8 mouse cellular contexts compared by ENCODE assay signal in the genomic region with DNA sequence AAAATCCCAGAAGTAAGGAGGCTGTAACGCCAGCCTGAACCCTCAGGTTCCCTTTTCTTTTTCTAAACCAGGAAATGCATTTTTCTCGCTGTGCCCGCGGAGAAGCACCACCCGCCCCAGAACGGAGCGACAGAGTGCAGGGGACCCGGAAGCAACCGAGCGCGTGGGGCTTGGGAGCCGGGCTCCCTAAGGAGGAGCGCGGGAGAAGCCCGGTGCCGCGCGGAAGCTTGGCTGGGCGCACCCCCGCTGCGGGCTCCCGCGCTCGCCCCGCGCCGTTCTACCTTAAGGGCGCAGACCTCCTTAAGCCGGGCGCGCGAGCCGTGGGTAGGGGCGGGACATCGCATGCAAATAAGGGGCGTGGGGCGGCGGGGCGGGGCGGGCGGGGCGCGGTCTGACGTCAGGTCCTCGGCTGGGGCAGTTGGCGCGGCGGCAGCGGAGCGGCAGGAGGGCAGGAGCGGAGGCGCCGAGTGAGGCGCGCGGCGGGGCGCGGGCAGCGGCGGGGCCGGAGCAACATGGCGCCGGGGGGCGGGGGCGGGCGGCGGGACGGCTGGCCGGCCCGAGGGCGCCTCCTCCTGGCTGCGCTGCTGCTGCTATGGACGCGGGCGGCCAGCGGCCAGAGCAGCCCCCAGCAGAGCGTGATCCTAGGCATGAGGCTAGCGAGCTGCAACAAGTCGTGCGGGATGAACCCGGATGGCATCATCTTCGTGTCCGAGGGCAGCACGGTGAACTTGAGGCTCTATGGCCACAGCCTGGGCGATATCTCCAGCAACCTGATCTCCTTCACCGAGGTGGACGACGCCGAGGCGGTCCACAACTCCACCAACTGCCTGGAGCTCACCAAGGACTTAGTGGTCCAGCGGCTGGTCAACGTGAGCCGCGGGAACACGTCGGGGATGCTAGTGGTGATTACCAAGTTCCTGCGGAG. TPM values are rescaled to one million over a fixed set of nuclear protein-coding genes. Genes with fewer than 3 reads are reported as not detected.
DNase-seq lines count a peak whose midpoint lies in the region; ATAC-seq and TF ChIP-seq lines count a peak whose summit lies in the region.

A gene (plus strand): TSS at position 440 of the 925 bp plus-strand sequence.

- H3K9me3 ChIP-seq in heart, embryonic 11.5 days (replicated peaks; ENCODE audit: control insufficient read depth, low read length) = no peaks in the 10 kb centered on the region
- no peaks in the 10 kb centered on the region for H3K9me3 ChIP-seq in kidney, embryonic 16.5 days (ENCODE audit: low read length)

- H3K4me3 ChIP-seq in heart, embryonic 11.5 days (ENCODE audit: low read depth, low read length) = peak within 1 kb of the TSS; percentile 61
- H3K4me3 ChIP-seq in kidney, embryonic 16.5 days (ENCODE audit: low read length) = peak within 1 kb of the TSS; percentile 61

- DNase-seq in B cell, adult 2 months = peak; percentile 80 to 86
- DNase-seq in brain, embryonic 14.5 days (ENCODE audit: low read depth) = peak; percentile 95
- DNase-seq in liver = peak; percentile 96
- DNase-seq in monocyte, adult 2 months (ENCODE audit: low read depth in 1 of 2, low spot score in 2 of 2) = peak; percentile 56 to 81
- peak; percentile 74 to 81 for DNase-seq in spleen, postnatal 14 days (ENCODE audit: low spot score in 2 of 2)

- no peaks in the 10 kb centered on the region for H3K27me3 ChIP-seq in heart, embryonic 11.5 days (ENCODE audit: control insufficient read depth, insufficient read depth, low read length)
- no peaks in the 10 kb centered on the region for H3K27me3 ChIP-seq in kidney, embryonic 16.5 days (ENCODE audit: insufficient read depth, low read length)

- TF ChIP-seq POLR2A in brain, embryonic 14.5 days (IDR thresholded peaks at IDR 0.05; ENCODE audit: borderline replicate concordance, extremely low read depth, insufficient read depth, insufficient read length, poor library complexity, severe bottlenecking) = 0 out of 2 replicates have a peak, but pooled peaks have one; percentile 21

- H3K4me2 ChIP-seq in heart, embryonic 11.5 days = peak within 1 kb of the TSS; percentile 89
- H3K4me2 ChIP-seq in kidney, embryonic 16.5 days (replicated peaks; ENCODE audit: low read depth, low read length) = peak within 1 kb of the TSS; percentile 82

- H3K9ac ChIP-seq in heart, embryonic 11.5 days (ENCODE audit: low read depth, low read length) = peak within 1 kb of the TSS; percentile 68
- H3K9ac ChIP-seq in kidney, embryonic 16.5 days (replicated peaks; ENCODE audit: low read length) = peak within 1 kb of the TSS; percentile 75

- H3K4me1 ChIP-seq in heart, embryonic 11.5 days (ENCODE audit: control insufficient read depth, insufficient read depth, low read length) = peaks cover 24% of the 10 kb centered on the region
- peaks cover 45% of the 10 kb centered on the region for H3K4me1 ChIP-seq in kidney, embryonic 16.5 days (ENCODE audit: insufficient read depth, low read length)

- WGBS in heart, embryonic 11.5 days (ENCODE audit: insufficient replicate concordance) = under 1% methylated on average over 60 of the region's 98 CpGs
- WGBS in kidney, embryonic 16.5 days = under 1% methylated on average over 73 of the region's 98 CpGs

- H3K36me3 ChIP-seq in heart, embryonic 11.5 days (ENCODE audit: control insufficient read depth, insufficient read depth, low read length) = no peaks in the 10 kb centered on the region
- H3K36me3 ChIP-seq in kidney, embryonic 16.5 days (ENCODE audit: insufficient read depth, low read length) = no peaks in the 10 kb centered on the region

- peak; percentile 79 for ATAC-seq in erythroblast, adult 5-6 weeks (replicated peaks; ENCODE audit: low FRiP score, poor library complexity, severe bottlenecking)
- ATAC-seq in heart, embryonic 11.5 days (replicated peaks; ENCODE audit: insufficient number of reproducible peaks, low FRiP score, low TSS enrichment) = peak; percentile 93
- ATAC-seq in kidney, embryonic 16.5 days (ENCODE audit: low FRiP score, low TSS enrichment) = peak; percentile 92

- TF ChIP-seq CTCF in brain, embryonic 14.5 days (IDR thresholded peaks at IDR 0.05; ENCODE audit: borderline replicate concordance, extremely low read depth, insufficient read depth, insufficient read length) = peak; percentile 34; the same call in 1 of the 2 replicates

- H3K27ac ChIP-seq in heart, embryonic 11.5 days (ENCODE audit: low read depth, low read length) = peak within 1 kb of the TSS; percentile 66; the same call in 1 of the 2 replicates
- peak within 1 kb of the TSS; percentile 54 for H3K27ac ChIP-seq in kidney, embryonic 16.5 days (ENCODE audit: low read length)

RNA-seq across cellular contexts. Expression of the gene that starts here (rescaled TPM):
- 4.5 and 5.4 TPM in 2 replicates for polyA plus RNA-seq in brain, embryonic 14.5 days (2012; rRNA removed)
- total RNA-seq in erythroblast, adult 5-6 weeks (2015; ENCODE audit: low replicate concordance) = 1.5 and 2.3 TPM in 2 replicates
- total RNA-seq in erythroblast, adult 5-6 weeks (2017; ENCODE audit: low replicate concordance) = 1.5 and 3.2 TPM in 2 replicates
- 6.6 and 6.9 TPM in 2 replicates for polyA plus RNA-seq in heart, embryonic 11.5 days (2014; fragmentation: Nextera tagmentation; extraction: Ambion mirVana)
- polyA plus RNA-seq in kidney, embryonic 16.5 days (2015; fragmentation: Nextera tagmentation; extraction: Ambion mirVana) = 13.8 and 13.9 TPM in 2 replicates

Comparison
In these comparisons a context has a peak if more than half of its experiments do, and no peak if none do; other contexts are left out.
1. Peak in every context shown above with its lines: DNase-seq, ATAC-seq, H3K4me3 ChIP-seq and H3K27ac ChIP-seq.